Mouse (Mus musculus) stomach, postnatal 0 days (tissue): ENCODE results near the gene Cnn2.

ENCODE experiments used
- CTCF ChIP-seq: IDR thresholded peaks from 2 replicates; pipeline ENCODE4 v1.5.1; 2016; ENCODE audit warnings: antibody characterized with exemption, low read depth, mild to moderate bottlenecking, moderate library complexity
- EP300 ChIP-seq: optimal IDR thresholded peaks from 2 replicates; pipeline ENCODE3; 2016; ENCODE audit warnings: antibody characterized with exemption

DNA sequence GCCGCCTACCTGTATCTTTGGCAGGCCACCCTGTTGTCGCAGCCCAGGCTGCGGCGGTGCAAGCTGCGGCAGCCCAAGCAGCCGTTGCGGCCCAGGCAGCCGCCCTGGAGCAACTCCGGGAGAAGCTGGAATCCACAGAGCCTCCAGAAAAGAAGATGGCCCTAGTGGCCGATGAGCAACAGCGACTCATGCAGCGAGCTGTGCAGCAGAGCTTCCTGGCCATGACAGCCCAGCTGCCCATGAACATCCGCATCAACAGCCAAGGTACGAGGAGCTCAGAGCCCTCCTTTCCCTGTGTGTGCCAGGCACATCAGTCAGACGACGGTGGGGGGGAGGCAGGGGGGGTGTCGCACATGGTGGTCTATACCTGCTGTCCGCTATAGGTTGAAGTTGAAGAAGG lies 37.7 kb upstream of the Cnn2 start:
- TF ChIP-seq CTCF (no peak), EP300 (no peak)
